Mouse (Mus musculus) liver, embryonic 14.5 days (tissue): ENCODE data around the gene Mms19.

Experiments used
- CTCF ChIP-seq: IDR thresholded peaks from 2 replicates; pipeline ENCODE4 v1.5.1; 2016; ENCODE audit warnings: antibody characterized with exemption, low read depth, control low read depth
- EP300 ChIP-seq: IDR thresholded peaks from 2 replicates; pipeline ENCODE4 v1.6.1; 2016; ENCODE audit warnings: antibody characterized with exemption, low read depth

- no peak for TF ChIP-seq CTCF
- TF ChIP-seq EP300, result no peak
Observed at GRCm38 (mm10) chr19:42016251-42016650, 35.3 kb upstream of the Mms19 start.
